Mouse (Mus musculus): ENCODE results near the gene R3hdml.

DNA sequence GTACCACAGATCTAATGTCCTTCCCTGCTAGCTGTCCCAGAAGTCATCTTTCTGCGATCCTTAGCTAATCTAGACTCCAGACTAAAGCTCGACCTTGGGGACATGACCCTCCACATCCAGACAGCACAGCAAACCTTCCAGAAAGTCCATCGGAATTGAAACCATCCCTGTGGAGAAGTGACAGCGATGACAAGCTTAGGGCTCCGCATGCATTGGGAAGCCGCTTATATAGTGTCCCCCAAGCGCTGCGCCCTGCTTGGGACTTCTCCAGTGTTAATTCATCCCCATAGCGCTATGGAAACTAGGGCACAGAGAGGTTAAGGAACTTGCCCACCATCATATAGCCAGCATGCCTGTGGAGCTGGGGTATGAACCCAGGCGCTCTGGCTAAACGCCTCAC lies 29.3 kb upstream of the R3hdml start:
- TF ChIP-seq POLR2A (IDR thresholded peaks at IDR 0.05; ENCODE audit: borderline replicate concordance, extremely low read depth, insufficient read depth, insufficient read length, poor library complexity, severe bottlenecking), result no peak
- TF ChIP-seq CTCF (IDR thresholded peaks at IDR 0.05; ENCODE audit: borderline replicate concordance, extremely low read depth, insufficient read depth, insufficient read length), result no peak
